Mouse (Mus musculus): Measurements from ENCODE around the gene Nop53. TPM values are rescaled to one million over a fixed set of nuclear protein-coding genes. Genes with fewer than 3 reads are reported as not detected.

Gene Nop53
- polyA plus RNA-seq, 1 experiment: 57.2 TPM

- no peak overlapping the region for H3K27ac ChIP-seq (ENCODE audit: control insufficient read depth, insufficient read depth, low read depth, low read length)
- no peaks in the 10 kb centered on the region for H3K36me3 ChIP-seq (ENCODE audit: control insufficient read depth, insufficient read depth, low read length)
- TF ChIP-seq POLR2A (IDR thresholded peaks at IDR 0.05; ENCODE audit: control insufficient read depth, low read depth, low read length) (no peak), CTCF (IDR thresholded peaks at IDR 0.05; ENCODE audit: control insufficient read depth, insufficient read depth, insufficient replicate concordance, low read depth, low read length) (no peak)
- H3K27me3 ChIP-seq (ENCODE audit: control insufficient read depth, insufficient read depth, low read length): no peaks in the 10 kb centered on the region
- peaks cover 15% of the 10 kb centered on the region for H3K4me1 ChIP-seq (ENCODE audit: control insufficient read depth, insufficient read depth, low read length)
- no peak overlapping the region for H3K4me3 ChIP-seq (ENCODE audit: control insufficient read depth, low read depth, low read length)
These were observed 20.6 kb upstream of the Nop53 start for GRCm38 (mm10) chr7:15966489-15966888.

GRCm38 (mm10) chr7:15963798-15964652 lies 18.2 kb upstream of the Nop53 start:
- Histone ChIP-seq H3K4me1 (ENCODE audit: control insufficient read depth, insufficient read depth, low read length) (peaks cover 15% of the 10 kb centered on the region), H3K36me3 (ENCODE audit: control insufficient read depth, insufficient read depth, low read length) (no peaks in the 10 kb centered on the region), H3K4me3 (ENCODE audit: control insufficient read depth, low read depth, low read length) (no peak overlapping the region; the same call in 1 of the 2 replicates), H3K27me3 (ENCODE audit: control insufficient read depth, insufficient read depth, low read length) (no peaks in the 10 kb centered on the region), H3K27ac (ENCODE audit: control insufficient read depth, insufficient read depth, low read depth, low read length) (no peak overlapping the region)
- TF ChIP-seq POLR2A (IDR thresholded peaks at IDR 0.05; ENCODE audit: control insufficient read depth, low read depth, low read length) (no peak), CTCF (IDR thresholded peaks at IDR 0.05; ENCODE audit: control insufficient read depth, insufficient read depth, insufficient replicate concordance, low read depth, low read length) (no peak)

GRCm38 (mm10) chr7:15962311-15963288 lies 16.7 kb upstream of the Nop53 start:
- Histone ChIP-seq H3K27ac (ENCODE audit: control insufficient read depth, insufficient read depth, low read depth, low read length) (peak overlapping the region; percentile 56), H3K36me3 (ENCODE audit: control insufficient read depth, insufficient read depth, low read length) (no peaks in the 10 kb centered on the region), H3K4me3 (ENCODE audit: control insufficient read depth, low read depth, low read length) (no peak overlapping the region), H3K27me3 (ENCODE audit: control insufficient read depth, insufficient read depth, low read length) (no peaks in the 10 kb centered on the region), H3K4me1 (ENCODE audit: control insufficient read depth, insufficient read depth, low read length) (peaks cover 16% of the 10 kb centered on the region)
- TF ChIP-seq CTCF (IDR thresholded peaks at IDR 0.05; ENCODE audit: control insufficient read depth, insufficient read depth, insufficient replicate concordance, low read depth, low read length): no peak
- no peak for TF ChIP-seq POLR2A (IDR thresholded peaks at IDR 0.05; ENCODE audit: control insufficient read depth, low read depth, low read length)

GRCm38 (mm10) chr7:15961798-15962197 lies 15.9 kb upstream of the Nop53 start:
- H3K27ac ChIP-seq (ENCODE audit: control insufficient read depth, insufficient read depth, low read depth, low read length): no peak overlapping the region; the same call in none of the 2 replicates
- H3K36me3 ChIP-seq (ENCODE audit: control insufficient read depth, insufficient read depth, low read length): no peaks in the 10 kb centered on the region
- H3K4me1 ChIP-seq (ENCODE audit: control insufficient read depth, insufficient read depth, low read length): peaks cover 13% of the 10 kb centered on the region
- H3K27me3 ChIP-seq (ENCODE audit: control insufficient read depth, insufficient read depth, low read length): no peaks in the 10 kb centered on the region
- no peak for TF ChIP-seq CTCF (IDR thresholded peaks at IDR 0.05; ENCODE audit: control insufficient read depth, insufficient read depth, insufficient replicate concordance, low read depth, low read length)
- no peak overlapping the region for H3K4me3 ChIP-seq (ENCODE audit: control insufficient read depth, low read depth, low read length)

GRCm38 (mm10) chr7:15961239-15961638 lies 15.4 kb upstream of the Nop53 start:
- Histone ChIP-seq H3K36me3 (ENCODE audit: control insufficient read depth, insufficient read depth, low read length) (no peaks in the 10 kb centered on the region), H3K4me1 (ENCODE audit: control insufficient read depth, insufficient read depth, low read length) (peaks cover 13% of the 10 kb centered on the region), H3K4me3 (ENCODE audit: control insufficient read depth, low read depth, low read length) (no peak overlapping the region), H3K27me3 (ENCODE audit: control insufficient read depth, insufficient read depth, low read length) (no peaks in the 10 kb centered on the region), H3K27ac (ENCODE audit: control insufficient read depth, insufficient read depth, low read depth, low read length) (no peak overlapping the region; the same call in 1 of the 2 replicates)
- no peak for TF ChIP-seq POLR2A (IDR thresholded peaks at IDR 0.05; ENCODE audit: control insufficient read depth, low read depth, low read length)
- no peak for TF ChIP-seq CTCF (IDR thresholded peaks at IDR 0.05; ENCODE audit: control insufficient read depth, insufficient read depth, insufficient replicate concordance, low read depth, low read length)

GRCm38 (mm10) chr7:15960691-15961090 lies 14.8 kb upstream of the Nop53 start:
- no peak overlapping the region for H3K4me3 ChIP-seq (ENCODE audit: control insufficient read depth, low read depth, low read length)
- peaks cover 13% of the 10 kb centered on the region for H3K4me1 ChIP-seq (ENCODE audit: control insufficient read depth, insufficient read depth, low read length)
- H3K27ac ChIP-seq (ENCODE audit: control insufficient read depth, insufficient read depth, low read depth, low read length): no peak overlapping the region
- TF ChIP-seq POLR2A (IDR thresholded peaks at IDR 0.05; ENCODE audit: control insufficient read depth, low read depth, low read length) (no peak), CTCF (IDR thresholded peaks at IDR 0.05; ENCODE audit: control insufficient read depth, insufficient read depth, insufficient replicate concordance, low read depth, low read length) (no peak)
- H3K36me3 ChIP-seq (ENCODE audit: control insufficient read depth, insufficient read depth, low read length): no peaks in the 10 kb centered on the region
- H3K27me3 ChIP-seq (ENCODE audit: control insufficient read depth, insufficient read depth, low read length): no peaks in the 10 kb centered on the region

GRCm38 (mm10) chr7:15956143-15956542 lies 10.3 kb upstream of the Nop53 start:
- TF ChIP-seq CTCF (IDR thresholded peaks at IDR 0.05; ENCODE audit: control insufficient read depth, insufficient read depth, insufficient replicate concordance, low read depth, low read length): no peak
- TF ChIP-seq POLR2A (IDR thresholded peaks at IDR 0.05; ENCODE audit: control insufficient read depth, low read depth, low read length): no peak
- H3K36me3 ChIP-seq (ENCODE audit: control insufficient read depth, insufficient read depth, low read length): no peaks in the 10 kb centered on the region
- no peak overlapping the region for H3K27ac ChIP-seq (ENCODE audit: control insufficient read depth, insufficient read depth, low read depth, low read length)

More at GRCm38 (mm10) chr7:15956143-15956542, 10.3 kb upstream of the Nop53 start:
- peaks cover 7% of the 10 kb centered on the region for H3K4me1 ChIP-seq (ENCODE audit: control insufficient read depth, insufficient read depth, low read length)
- H3K27me3 ChIP-seq (ENCODE audit: control insufficient read depth, insufficient read depth, low read length): no peaks in the 10 kb centered on the region
- H3K4me3 ChIP-seq (ENCODE audit: control insufficient read depth, low read depth, low read length): no peak overlapping the region
